Mouse (Mus musculus) forebrain, embryonic 10.5 days (tissue): ENCODE measurements around the gene N4bp3. TPM values are rescaled to one million over a fixed set of nuclear protein-coding genes. Genes with fewer than 3 reads are reported as not detected.

Experiments used
- DNase-seq: peaks from one replicate; pipeline ENCODE4 v3.0.0-alpha.2; 2017; ENCODE audit warnings: low spot score; ENCODE audit errors: extremely low spot score
- H3K27ac ChIP-seq: fragments of 300-500 bp; sonication (generic); 2 replicates; pipeline ENCODE4 v1.5.1; 2016; ENCODE audit warnings: mild to moderate bottlenecking
- H3K27me3 ChIP-seq: fragments of 300-500 bp; sonication (generic); 2 replicates; pipeline ENCODE4 v1.6.1; 2016; ENCODE audit warnings: mild to moderate bottlenecking; ENCODE audit not compliant: poor library complexity, severe bottlenecking
- H3K36me3 ChIP-seq: fragments of 300-500 bp; sonication (generic); replicated peaks from 2 replicates; pipeline ENCODE4 v1.6.1; 2016; ENCODE audit warnings: mild to moderate bottlenecking, moderate library complexity
- H3K4me1 ChIP-seq: fragments of 300-500 bp; sonication (generic); 2 replicates; pipeline ENCODE4 v1.6.1; 2016
- H3K4me3 ChIP-seq: fragments of 300-500 bp; sonication (generic); 2 replicates; pipeline ENCODE4 v1.5.1; 2016; ENCODE audit warnings: mild to moderate bottlenecking, moderate library complexity
- H3K9me3 ChIP-seq: fragments of 300-500 bp; sonication (generic); 2 replicates; pipeline ENCODE4 v1.6.1; 2016; ENCODE audit warnings: mild to moderate bottlenecking, moderate library complexity
- WGBS: fragments of 180-500 bp; shearing (Covaris S2); methylation state at CpG from one replicate; pipeline ENCODE4 v1.1.7; 2016; 5-methylcytosine and 5-hydroxymethylcytosine counted together
- polyA plus RNA-seq: library from polyadenylated mRNA; unstranded; fragments of >200 nt; fragmentation: Nextera tagmentation; extraction: Ambion mirVana; gene quantifications from 2 replicates; pipeline ENCODE4 v1.2.1, GENCODE M21; 2016

The N4bp3 gene
- polyA plus RNA-seq, 1 experiment from 2014 or later = 21.1 TPM

GRCm38 (mm10) chr11:51649111-51649888 lies 1.3 kb downstream of the N4bp3 start:
- peaks cover 17% of the 10 kb centered on the region for H3K36me3 ChIP-seq
- H3K4me3 ChIP-seq = peak overlapping the region; percentile 78
- peaks cover 57% of the 10 kb centered on the region for H3K4me1 ChIP-seq
- H3K27me3 ChIP-seq = peaks cover 34% of the 10 kb centered on the region
- WGBS = 25% methylated on average over 11 of the region's 11 CpGs
- H3K27ac ChIP-seq = peak overlapping the region; percentile 87
- no peak for DNase-seq
- no peaks in the 10 kb centered on the region for H3K9me3 ChIP-seq

GRCm38 (mm10) chr11:51648566-51648965 lies 2.1 kb downstream of the N4bp3 start:
- no peaks in the 10 kb centered on the region for H3K9me3 ChIP-seq
- H3K4me1 ChIP-seq = peaks cover 64% of the 10 kb centered on the region
- peak overlapping the region; percentile 87 for H3K27ac ChIP-seq
- H3K36me3 ChIP-seq = peaks cover 24% of the 10 kb centered on the region
- WGBS = 26% methylated on average over 3 of the region's 3 CpGs
- peaks cover 41% of the 10 kb centered on the region for H3K27me3 ChIP-seq
- DNase-seq = peak; percentile 76
- peak overlapping the region; percentile 78 for H3K4me3 ChIP-seq

GRCm38 (mm10) chr11:51646751-51647667 lies 3.6 kb downstream of the N4bp3 start:
- 81% methylated on average over 15 of the region's 15 CpGs for WGBS
- Histone ChIP-seq H3K27ac (peak overlapping the region; percentile 87), H3K4me1 (peaks cover 67% of the 10 kb centered on the region), H3K4me3 (no peak overlapping the region), H3K27me3 (peaks cover 43% of the 10 kb centered on the region), H3K36me3 (peaks cover 40% of the 10 kb centered on the region), H3K9me3 (no peaks in the 10 kb centered on the region)
- no peak for DNase-seq

GRCm38 (mm10) chr11:51646245-51646644 lies 4.4 kb downstream of the N4bp3 start:
- WGBS = 79% methylated on average over 7 of the region's 7 CpGs
- Histone ChIP-seq H3K4me3 (no peak overlapping the region), H3K27ac (peak overlapping the region; percentile 87; the same call in 1 of the 2 replicates), H3K36me3 (peaks cover 43% of the 10 kb centered on the region), H3K27me3 (peaks cover 36% of the 10 kb centered on the region), H3K9me3 (no peaks in the 10 kb centered on the region), H3K4me1 (peaks cover 65% of the 10 kb centered on the region)
- no peak for DNase-seq

- H3K9me3 ChIP-seq = no peaks in the 10 kb centered on the region
- WGBS = 93% methylated on average over 13 of the region's 13 CpGs
- peak overlapping the region; percentile 87 for H3K27ac ChIP-seq
- DNase-seq = no peak
- peaks cover 55% of the 10 kb centered on the region for H3K4me1 ChIP-seq
- H3K4me3 ChIP-seq = 0 out of 2 replicates have a peak overlapping the region, but pooled peaks have one; percentile 1
- peaks cover 43% of the 10 kb centered on the region for H3K36me3 ChIP-seq
- H3K27me3 ChIP-seq = peaks cover 27% of the 10 kb centered on the region
Measured at GRCm38 (mm10) chr11:51645293-51645692, 5.3 kb downstream of the N4bp3 start.

- Histone ChIP-seq H3K27ac (peak overlapping the region; percentile 62; the same call in 1 of the 2 replicates), H3K4me1 (peaks cover 45% of the 10 kb centered on the region), H3K9me3 (no peaks in the 10 kb centered on the region), H3K4me3 (no peak overlapping the region), H3K36me3 (peaks cover 43% of the 10 kb centered on the region), H3K27me3 (peaks cover 16% of the 10 kb centered on the region)
- no peak for DNase-seq
- WGBS = 82% methylated on average over 16 of the region's 16 CpGs
Measured at GRCm38 (mm10) chr11:51644217-51644616, 6.4 kb downstream of the N4bp3 start.

- 57% methylated on average over 15 of the region's 15 CpGs for WGBS
- H3K4me1 ChIP-seq = peaks cover 40% of the 10 kb centered on the region
- peak overlapping the region; percentile 62; the same call in 1 of the 2 replicates for H3K27ac ChIP-seq
- peaks cover 43% of the 10 kb centered on the region for H3K36me3 ChIP-seq
- no peak for DNase-seq
- H3K27me3 ChIP-seq = 0 out of 2 replicates have a peak, but pooled peaks cover 12% of the 10 kb centered on the region
- H3K9me3 ChIP-seq = no peaks in the 10 kb centered on the region
- H3K4me3 ChIP-seq = no peak overlapping the region
Measured at GRCm38 (mm10) chr11:51643761-51644160, 6.9 kb downstream of the N4bp3 start.

GRCm38 (mm10) chr11:51643202-51643601 lies 7.4 kb downstream of the N4bp3 start:
- Histone ChIP-seq H3K4me3 (no peak overlapping the region), H3K27ac (no peak overlapping the region), H3K4me1 (peaks cover 39% of the 10 kb centered on the region), H3K9me3 (no peaks in the 10 kb centered on the region), H3K36me3 (peaks cover 43% of the 10 kb centered on the region), H3K27me3 (0 out of 2 replicates have a peak, but pooled peaks cover 12% of the 10 kb centered on the region)
- WGBS = 76% methylated on average over 9 of the region's 9 CpGs
- no peak for DNase-seq

- 91% methylated on average over 7 of the region's 7 CpGs for WGBS
- Histone ChIP-seq H3K4me1 (peaks cover 38% of the 10 kb centered on the region), H3K27ac (no peak overlapping the region)
Measured at GRCm38 (mm10) chr11:51640748-51641147, 9.9 kb downstream of the N4bp3 start.

GRCm38 (mm10) chr11:51638497-51638896 lies 12.1 kb downstream of the N4bp3 start:
- Histone ChIP-seq H3K4me1 (peaks cover 43% of the 10 kb centered on the region), H3K27ac (peak overlapping the region; percentile 81), H3K36me3 (peaks cover 21% of the 10 kb centered on the region), H3K4me3 (peak overlapping the region; percentile 38; the same call in 1 of the 2 replicates), H3K27me3 (0 out of 2 replicates have a peak, but pooled peaks cover 3% of the 10 kb centered on the region), H3K9me3 (no peaks in the 10 kb centered on the region)
- 74% methylated on average over 5 of the region's 5 CpGs for whole genome bisulfite sequencing
- DNase-seq = no peak

More at GRCm38 (mm10) chr11:51640748-51641147, 9.9 kb downstream of the N4bp3 start:
- H3K9me3 ChIP-seq = no peaks in the 10 kb centered on the region
- peaks cover 41% of the 10 kb centered on the region for H3K36me3 ChIP-seq
- DNase-seq = no peak
- no peak overlapping the region for H3K4me3 ChIP-seq
- H3K27me3 ChIP-seq = 0 out of 2 replicates have a peak, but pooled peaks cover 12% of the 10 kb centered on the region

GRCm38 (mm10) chr11:51637971-51638414 lies 12.6 kb downstream of the N4bp3 start:
- peaks cover 17% of the 10 kb centered on the region for H3K36me3 ChIP-seq
- peak overlapping the region; percentile 38 for H3K4me3 ChIP-seq
- peak; percentile 67 for DNase-seq
- H3K4me1 ChIP-seq = peaks cover 41% of the 10 kb centered on the region
- H3K27me3 ChIP-seq = no peaks in the 10 kb centered on the region
- no peaks in the 10 kb centered on the region for H3K9me3 ChIP-seq
- peak overlapping the region; percentile 81 for H3K27ac ChIP-seq
- 2% methylated on average over 17 of the region's 17 CpGs for WGBS

- no peaks in the 10 kb centered on the region for H3K27me3 ChIP-seq
- peak overlapping the region; percentile 63 for H3K4me3 ChIP-seq
- 0 out of 2 replicates have a peak, but pooled peaks cover 7% of the 10 kb centered on the region for H3K36me3 ChIP-seq
- H3K27ac ChIP-seq = peak overlapping the region; percentile 86
- peaks cover 41% of the 10 kb centered on the region for H3K4me1 ChIP-seq
- WGBS = 5% methylated on average over 6 of the region's 6 CpGs
- H3K9me3 ChIP-seq = no peaks in the 10 kb centered on the region
- peak; percentile 65 for DNase-seq
Measured at GRCm38 (mm10) chr11:51636323-51636684, 14.3 kb downstream of the N4bp3 start.
